Mouse (Mus musculus) layer of hippocampus, adult 18-20 months (tissue): Measurements from ENCODE around the gene Ube2f. TPM values are rescaled to one million over a fixed set of nuclear protein-coding genes. Genes with fewer than 3 reads are reported as not detected.

Experiments used
- DNase-seq, 2 experiments: peaks; one replicate each; pipeline ENCODE4 v3.0.0; 2022; ENCODE audit warnings: low spot score in 2 of 2
- long read RNA-seq: library from polyadenylated mRNA; stranded (forward); transcript quantifications from one replicate; pipeline ENCODE4 v2.0.0, GENCODE M21; 2021
- total RNA-seq, 2 experiments: library from RNA; stranded (reverse); gene quantifications; 2 replicates each; pipeline ENCODE4 v1.2.3; 2021

Gene Ube2f
- 10 to 100 TPM; 45.8 to 48.8 TPM for total RNA-seq
- long read RNA-seq, full-length matches to known transcripts: 29 of 36 reads
- long read RNA-seq, partial matches to known transcripts: 0 of 36 reads
- long read RNA-seq, other reads (novel, unspliced or antisense): 7 of 36 reads

DNA sequence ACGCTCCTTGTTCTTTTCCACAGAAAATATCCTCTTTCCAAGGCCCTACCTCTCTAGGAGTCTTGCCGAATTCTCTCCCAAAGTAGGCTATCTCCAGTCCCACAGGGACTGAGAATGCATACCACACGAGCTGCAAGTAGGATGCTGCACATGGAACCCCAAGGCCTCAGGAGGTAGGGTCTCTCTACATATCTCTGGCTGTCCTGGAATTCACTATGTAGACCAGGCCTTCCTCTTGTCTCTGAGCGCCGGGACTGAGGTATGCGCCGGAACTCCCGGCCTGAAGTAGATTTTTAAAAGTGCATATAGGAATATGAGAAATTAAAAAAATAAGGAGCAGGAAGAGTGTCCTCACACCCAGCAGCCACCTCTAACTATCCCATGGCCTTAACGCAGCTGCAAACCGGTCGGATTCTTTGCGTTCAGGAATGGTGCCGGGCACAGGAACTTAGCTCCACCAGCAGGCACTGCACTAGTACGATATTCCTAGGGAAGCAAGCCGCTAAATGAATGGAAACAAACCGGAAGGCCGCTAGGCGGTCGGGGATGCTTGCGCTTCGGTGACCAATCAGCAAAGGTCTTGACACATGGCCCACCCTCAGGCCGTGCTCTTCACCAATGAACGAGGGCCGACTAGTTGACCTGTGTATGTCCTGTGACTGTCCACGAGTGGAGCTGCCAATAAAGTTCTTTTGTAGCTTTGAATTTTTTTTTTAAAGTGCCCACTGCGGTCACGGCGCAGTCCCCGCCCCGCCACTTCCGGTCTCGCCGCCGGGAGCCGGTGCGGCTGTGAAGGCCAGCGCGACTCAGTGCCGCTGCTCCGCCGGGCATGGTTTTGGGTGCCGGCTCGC, at the start of gene Ube2f:
Gene Ube2f, plus strand, starts transcription at position 741 of the 851 bp plus-strand sequence.
- DNase-seq: peak; percentile 93 to 98

DNA sequence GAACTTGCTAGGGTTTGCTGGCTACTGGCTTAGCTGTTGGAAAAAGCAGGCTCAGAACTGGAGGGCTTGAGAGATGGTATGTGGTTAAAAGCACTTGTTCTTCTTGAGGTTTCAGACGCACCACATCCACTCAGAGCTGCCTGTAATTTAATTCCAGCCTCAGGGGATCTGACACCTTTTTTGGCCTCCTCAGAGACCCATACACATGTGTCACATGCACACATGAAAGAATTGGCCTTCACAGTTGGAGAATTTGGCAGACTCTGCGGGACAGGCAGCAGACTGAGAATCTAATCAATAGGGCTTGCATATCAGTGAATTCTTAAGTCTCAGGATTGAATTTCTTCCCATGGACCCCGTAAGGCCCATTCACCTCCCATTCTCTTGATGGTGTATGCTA, 49.0 kb upstream of the Ube2f start:
- DNase-seq: no peak

DNA sequence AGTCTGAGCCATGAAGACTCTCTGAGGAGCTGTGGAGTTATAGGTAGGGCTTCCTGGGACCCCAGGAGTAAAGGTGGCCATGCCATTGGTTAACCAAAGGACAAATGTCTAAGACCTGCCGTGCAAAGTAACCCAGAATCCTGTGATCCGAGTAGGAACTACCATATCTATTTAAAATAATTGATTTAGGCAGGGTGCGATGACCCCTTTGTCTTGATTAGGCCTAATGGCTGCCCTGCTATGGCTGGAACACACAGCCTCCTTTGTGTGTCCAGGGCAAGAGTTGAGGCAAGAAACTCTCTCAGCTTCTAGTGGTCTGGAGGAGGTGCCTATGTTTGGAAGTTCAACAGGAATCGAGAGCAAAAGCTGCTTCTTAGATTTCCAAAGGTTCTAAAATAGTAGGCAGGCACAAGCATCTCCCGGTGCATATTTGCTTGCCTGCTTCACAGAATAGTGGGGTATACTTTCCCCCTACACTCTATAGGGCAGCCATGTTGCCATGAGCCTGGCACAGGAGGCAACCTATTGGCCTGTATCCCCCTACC, 45.8 kb upstream of the Ube2f start:
- DNase-seq: no peak

DNA sequence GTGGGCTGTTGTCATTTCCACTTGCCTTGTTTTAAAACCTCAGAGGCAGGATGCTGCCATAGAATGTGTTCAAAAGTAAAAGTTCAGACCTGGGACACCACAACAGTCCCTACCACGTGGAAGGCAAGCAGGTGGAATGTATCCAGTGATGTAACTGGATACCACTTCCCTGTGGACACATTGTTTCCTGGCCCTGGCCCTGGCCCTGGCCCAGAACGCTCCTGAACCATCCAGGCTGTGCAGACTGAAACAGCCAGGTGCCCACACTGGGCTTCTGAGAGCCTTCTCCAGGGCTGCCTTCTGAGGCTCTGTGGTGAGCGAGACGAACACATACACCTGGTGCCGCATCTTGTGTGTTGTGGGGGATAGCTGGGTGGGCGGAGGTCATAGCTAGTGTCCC, 44.5 kb upstream of the Ube2f start:
- no peak for DNase-seq

DNA sequence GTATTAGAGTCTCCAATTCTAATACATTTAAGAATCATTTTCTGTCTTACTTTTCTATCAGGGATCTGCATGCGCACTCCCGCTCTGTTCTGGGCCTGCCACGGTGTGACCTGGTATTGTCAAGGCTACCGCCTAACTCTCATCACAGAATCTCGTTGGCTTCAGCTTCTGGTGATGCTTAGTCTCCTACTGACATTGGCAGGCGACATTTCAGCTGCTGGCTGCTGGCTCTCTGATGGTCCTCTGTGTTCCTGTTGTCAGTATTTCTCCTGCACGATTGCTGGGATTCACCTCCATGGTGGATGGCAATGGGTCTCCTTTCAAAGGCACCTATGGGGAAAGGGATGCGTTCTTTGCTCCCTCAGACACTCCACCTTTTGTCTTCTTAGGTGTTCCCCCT, 43.8 kb upstream of the Ube2f start:
- no peak for DNase-seq

DNA sequence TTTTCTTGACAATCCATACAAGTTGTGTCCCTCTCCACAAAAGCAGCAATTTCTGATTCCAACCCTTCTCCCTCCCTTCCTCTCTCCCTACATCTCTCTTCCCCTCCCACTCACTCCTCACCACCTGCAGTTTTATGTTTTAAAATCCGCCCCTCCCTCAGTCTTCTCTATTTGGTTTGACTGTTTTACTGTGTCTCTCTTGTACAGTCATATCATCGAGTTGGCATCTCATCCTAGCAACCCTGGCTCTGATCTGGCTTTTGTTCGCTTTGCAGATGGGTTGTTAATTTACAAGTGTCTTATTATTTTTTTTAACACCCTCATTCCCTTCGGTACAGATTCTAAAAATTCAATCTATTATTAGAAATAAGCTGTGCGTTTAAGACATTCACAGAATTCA, 43.2 kb upstream of the Ube2f start:
- peak; percentile 66 to 86 for DNase-seq

DNA sequence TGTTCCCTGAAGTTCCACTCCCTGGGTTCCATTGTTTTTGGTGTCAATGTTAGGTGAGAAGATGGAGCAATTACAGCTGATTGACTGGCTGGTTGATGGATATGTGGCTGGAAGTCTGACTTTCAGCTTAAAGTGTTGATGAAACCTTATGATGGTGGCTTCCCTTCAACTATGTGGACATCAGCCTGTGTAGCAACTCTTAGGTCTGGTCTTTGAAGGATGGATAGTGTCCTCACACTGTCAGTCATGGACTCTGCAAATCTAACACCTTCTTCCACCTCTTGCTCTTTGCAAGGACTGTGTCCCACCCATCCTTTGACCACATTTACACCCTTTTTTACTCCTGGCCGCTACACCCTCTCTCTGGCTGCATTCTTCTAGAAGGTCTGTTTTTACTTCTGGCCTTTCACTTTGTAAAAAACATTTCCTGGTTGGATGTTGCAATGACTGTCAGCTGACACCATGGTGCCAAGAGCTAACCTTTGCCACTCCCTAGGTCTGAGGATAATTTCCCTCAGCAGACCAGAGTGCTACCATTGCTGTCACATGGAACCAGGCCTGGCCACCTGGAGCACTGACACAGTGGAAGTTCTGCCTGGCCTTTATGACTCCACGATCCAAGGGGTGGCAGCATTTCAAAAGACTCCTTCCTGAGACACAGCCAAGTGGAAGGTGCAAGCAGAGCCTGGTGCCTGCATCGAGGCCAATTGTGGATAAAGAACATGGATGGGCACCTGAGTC, 42.6 kb upstream of the Ube2f start:
- DNase-seq: no peak

DNA sequence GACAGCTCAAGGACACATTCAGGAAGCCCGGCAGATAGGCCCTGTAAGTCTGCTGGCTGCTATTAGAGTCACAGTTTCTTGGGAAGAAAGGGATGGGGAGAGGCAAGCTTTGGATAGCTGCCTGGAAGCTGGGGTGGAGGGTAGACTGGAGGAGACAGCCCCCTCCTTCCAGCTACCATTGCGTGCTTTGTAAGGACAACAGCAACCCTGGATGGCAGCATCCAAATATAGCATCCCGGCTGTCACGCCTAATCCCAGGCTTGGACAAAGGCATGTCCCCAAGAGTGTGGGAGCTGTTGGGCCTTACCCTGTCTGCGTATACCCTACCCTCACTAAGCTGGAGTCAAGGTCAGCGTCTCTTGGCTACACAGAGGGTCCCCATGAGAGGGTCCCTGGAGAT, 40.8 kb upstream of the Ube2f start:
- DNase-seq: no peak

DNA sequence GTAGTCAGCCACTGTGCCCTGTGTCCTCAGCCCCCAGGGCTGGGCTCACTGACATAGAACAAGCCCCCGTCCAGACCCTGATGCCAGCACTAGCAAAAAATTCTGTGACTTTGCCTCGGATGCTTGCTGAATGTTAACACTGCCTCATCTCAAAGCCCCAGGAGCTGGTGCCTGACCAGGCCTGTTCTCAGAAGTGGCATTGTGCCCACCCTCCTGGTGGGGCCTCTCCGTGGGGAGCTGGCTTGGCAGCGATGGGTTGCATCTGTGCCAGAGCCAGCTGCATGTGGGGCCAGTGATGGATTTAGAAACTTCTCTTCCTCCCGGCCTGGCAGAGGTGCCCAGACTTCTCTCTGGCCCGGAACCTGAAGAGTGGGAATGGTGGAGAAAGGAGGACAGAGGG, 40.3 kb upstream of the Ube2f start:
- DNase-seq: peak; percentile 86 to 89

DNA sequence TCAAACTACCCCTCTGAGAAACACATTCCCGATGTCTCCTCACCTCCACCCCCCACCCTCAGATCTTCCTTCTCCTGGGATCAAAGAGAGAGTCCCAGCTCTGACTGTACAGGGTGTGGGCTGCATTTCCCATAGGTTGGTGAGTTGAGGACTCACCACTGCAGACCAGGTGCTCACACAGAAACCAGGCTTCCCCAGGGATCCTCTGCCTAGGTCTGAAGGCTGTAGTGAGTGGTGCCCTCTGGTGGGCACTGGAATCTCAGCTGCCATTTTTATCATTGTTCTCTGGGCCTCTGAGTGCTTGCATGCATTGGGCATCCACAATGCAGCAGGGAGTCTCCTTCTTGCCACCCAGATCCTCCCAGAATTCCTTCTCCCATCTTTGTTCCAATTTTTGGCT, 39.0 kb upstream of the Ube2f start:
- DNase-seq: peak; percentile 59 to 84

DNA sequence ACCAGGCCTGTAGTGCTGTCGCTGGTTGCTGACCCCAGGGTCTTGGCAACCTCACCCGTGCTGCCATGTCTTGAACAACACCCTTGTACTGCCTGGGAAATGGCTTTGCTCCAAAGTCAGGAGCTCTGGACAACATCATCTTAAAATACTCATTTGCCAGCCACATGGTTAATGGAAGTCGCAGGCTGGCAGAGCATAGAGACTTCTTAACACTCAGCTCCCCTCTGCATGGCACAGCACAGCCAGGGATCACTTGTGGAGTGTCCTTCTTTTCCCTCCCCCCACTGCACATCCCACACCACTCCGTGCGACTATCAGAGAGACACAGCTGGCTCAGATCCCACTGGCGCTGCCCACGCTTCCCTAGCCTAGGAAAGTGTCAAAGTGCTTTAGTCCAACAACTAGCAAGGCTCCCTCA, 38.5 kb upstream of the Ube2f start:
- DNase-seq: no peak

DNA sequence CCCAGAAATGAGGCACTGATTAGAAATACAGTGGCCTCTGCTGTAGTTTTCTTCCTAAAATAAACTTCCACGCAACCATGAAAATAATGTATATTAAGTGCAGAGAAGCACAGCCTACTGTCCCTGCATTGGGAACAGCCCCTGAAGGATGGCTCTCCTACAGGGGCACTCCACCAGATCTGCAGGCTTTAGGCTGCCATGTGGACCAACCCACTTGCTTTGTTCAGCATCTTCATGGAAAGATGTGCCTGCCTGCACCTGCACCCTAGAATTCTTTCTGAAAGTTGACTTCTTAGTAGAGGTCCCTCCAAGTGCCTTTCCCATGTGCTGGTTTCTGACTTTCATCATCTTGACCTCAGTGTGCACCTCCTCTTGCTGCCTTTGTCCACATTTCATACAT, 34.8 kb upstream of the Ube2f start:
- no peak for DNase-seq

DNA sequence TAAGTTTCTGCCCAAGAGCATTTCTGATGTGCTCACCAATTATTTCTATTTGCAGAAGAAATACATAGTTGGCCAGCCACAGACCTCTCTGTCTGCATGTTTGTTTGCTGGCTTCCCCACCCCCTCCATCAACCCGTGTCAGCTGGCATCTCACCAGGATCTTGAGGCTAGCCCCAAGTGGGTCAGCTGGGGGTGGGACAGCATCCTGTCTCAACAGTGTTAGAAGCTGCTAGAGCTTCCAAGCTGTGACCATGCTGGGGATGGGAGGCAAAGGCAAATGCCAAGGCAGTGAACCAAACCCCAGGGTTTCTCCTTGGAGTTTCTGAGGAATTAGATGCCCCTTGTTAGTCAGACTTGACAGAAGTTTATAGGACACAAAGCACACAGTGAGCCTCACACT, 34.1 kb upstream of the Ube2f start:
- no peak for DNase-seq

DNA sequence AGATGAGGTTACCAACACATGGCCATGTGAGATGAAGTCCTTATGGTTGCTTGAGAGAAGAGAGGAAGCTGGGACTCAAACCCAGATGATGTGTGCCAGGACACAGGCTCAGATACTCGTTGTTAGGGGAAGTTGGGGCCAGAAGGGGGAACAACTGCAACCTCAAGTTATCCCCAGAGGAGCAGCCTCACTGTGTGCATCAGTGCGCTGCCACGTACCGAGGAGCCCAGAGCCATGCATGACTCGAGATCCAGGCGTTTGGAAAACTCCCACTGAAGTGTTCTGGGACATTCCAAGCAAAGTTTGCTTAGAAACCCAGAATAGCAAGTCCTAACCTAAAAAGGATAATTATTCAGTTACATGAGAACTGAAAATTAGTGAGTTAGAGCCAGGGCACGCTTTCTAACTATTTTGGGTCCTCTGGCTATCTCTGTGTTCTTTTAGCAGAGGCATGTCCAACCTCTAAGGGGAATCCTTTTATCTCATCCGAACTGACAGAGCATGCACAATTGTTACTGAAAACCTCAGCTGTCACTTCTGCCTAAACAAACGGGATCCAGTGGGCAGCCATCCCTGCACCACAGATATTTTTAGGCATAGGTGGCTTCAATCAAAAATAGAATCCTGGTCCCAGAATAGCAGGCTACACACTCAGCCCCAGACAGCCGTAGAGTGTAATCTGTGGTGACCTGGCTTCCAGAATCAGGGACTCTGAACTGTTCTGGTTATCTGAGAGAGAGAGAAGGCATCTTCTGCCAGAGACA, 33.4 kb upstream of the Ube2f start:
- no peak for DNase-seq

DNA sequence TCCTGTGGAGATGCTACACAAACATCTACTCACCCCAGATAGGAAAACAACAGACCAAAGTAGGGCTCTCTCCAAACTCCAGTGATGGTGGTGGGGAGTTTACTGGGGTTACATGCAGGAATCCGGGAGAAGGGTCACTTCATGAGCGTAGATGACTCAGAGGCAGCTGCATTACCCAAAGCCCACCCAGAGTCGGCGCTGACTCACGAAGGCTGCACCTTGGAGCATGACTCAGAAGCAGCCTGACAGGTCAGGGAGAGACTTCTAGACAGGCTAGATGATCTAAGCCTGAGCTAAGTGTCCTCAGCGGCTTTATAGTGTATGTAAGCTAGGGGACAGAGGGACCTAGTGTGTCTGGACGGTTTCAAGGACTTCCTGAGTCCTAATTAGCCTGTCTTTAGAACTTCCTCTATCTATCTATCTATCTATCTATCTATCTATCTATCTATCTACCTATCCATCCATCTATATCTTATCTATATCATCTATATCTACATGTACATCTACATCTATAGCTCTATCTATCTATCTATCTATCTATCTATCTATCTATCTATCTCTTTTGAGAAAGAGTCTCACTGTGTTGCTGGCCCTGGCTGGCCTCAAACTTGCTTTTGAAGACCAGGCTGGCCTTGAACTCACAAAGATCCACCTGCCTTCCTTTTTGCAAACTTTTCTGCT, 30.3 kb upstream of the Ube2f start:
- no peak for DNase-seq

DNA sequence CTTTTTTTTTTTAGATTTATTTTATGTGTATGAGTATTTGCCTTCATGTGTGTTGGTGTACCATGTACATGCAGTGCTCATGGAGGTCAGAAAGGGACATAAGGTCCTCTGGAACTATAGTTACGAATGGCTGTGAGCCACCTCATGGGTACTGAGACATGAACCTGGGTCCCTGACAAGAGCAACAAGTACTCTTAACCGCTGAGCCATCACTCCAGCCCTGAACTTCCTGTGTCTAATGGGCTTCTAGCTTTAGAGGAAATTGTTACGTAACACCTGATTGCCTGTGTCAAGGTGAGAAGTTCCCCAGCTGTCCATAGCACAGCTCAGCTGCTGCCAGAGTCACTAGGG, 29.8 kb upstream of the Ube2f start:
- no peak for DNase-seq

DNA sequence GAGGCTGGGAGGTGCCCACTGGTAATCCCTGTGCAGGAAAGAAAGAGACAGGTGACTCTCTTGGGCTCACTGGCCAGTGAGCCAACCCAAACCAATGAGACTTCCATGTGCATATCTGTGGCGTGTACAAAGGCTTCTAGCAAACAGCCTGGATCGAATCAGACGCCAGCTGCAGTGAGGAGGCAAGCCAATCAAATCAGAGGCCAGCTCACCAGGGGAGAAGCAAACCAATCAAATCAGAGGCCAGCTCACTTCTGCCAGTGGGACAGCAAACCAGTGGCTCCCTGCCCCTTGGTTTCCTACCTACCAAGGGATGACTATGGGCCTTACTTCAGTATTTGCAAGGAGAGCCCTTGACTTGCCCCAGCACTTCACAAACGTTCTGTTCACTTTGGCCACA, 23.5 kb upstream of the Ube2f start:
- no peak for DNase-seq

DNA sequence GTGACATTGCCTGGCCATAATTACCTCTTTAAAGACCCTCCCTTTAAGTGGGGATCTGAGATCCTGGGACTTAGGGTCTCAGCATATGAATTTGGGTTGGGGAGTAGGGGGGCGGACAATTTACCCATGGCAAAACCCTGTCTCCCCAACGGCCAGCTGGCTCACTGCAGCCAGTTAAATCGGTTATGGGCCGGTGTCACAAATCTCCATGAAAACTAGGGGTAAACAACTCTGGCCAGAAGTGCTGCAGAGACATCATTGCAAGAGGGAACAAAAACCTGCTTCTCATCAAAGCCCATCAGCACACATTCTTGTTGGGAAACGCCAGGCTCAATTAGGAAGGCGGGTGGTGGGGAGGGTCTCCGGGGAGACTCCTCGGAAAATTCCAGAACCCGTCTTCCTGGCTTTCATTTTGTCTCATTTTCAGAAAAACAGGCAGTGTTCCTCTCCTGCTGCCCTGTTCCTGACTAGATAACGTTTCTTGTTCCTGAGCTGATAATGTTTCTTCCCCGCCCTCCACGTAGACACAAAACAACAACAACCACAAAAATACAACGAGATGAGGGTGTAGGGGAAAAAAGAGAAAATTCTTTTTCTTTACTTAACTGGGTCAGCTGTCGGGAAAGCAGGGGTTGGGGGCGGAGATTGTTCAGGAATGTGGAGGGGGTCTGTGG, 22.6 kb upstream of the Ube2f start:
- no peak for DNase-seq

DNA sequence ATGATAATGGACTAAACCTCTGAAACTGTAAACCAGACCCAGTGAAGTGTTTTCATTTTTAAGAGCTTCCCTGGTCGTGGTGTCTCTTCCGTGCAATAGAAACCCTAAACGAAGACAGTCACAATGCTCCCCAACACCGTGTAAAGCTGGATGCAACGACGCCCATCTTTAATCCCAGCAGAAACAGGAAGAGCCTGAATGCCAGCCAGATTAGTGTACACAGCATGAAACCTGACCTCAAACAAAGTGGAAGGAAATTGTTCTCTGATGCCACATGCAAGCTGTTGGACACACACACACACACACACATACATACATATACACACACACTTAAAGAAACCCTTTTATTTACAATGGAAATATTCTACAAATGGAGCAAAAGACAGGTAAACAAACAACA, 19.0 kb upstream of the Ube2f start:
- DNase-seq: no peak

DNA sequence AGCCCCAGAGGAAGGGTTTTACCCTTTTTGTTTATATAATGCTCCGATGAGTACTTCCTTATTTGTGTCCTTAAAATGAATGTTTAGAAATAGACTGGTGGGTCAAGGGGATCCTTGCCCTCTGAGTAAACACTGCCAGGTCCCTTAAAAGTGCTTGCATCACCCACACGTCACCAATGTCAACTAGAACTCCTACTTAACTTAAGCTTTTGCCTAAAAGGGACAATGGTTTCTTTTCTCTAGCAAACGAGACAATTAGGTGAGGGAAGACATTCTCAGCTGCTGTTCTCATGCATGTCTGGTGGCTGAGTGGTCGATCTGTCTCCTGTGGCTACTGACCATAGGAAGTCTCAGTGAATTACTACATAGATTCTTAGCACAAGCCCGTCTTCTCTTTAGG, 18.2 kb upstream of the Ube2f start:
- no peak for DNase-seq
